Mouse (Mus musculus) liver, postnatal 0 days (tissue): ENCODE measurements around the gene Dgke.
"Not testable (repeated sequence)": the region's sequence is repeated elsewhere in the genome, so short reads cannot be mapped to it uniquely, and the experiment has no call there.

Source experiments
- CTCF ChIP-seq: sonication (generic); IDR thresholded peaks from 2 replicates; pipeline ENCODE4 v1.5.1; 2016; ENCODE audit warnings: antibody characterized with exemption, low read depth
- EP300 ChIP-seq: IDR thresholded peaks from 2 replicates; pipeline ENCODE4 v1.6.1; 2016; ENCODE audit warnings: antibody characterized with exemption, low read depth, mild to moderate bottlenecking

DNA sequence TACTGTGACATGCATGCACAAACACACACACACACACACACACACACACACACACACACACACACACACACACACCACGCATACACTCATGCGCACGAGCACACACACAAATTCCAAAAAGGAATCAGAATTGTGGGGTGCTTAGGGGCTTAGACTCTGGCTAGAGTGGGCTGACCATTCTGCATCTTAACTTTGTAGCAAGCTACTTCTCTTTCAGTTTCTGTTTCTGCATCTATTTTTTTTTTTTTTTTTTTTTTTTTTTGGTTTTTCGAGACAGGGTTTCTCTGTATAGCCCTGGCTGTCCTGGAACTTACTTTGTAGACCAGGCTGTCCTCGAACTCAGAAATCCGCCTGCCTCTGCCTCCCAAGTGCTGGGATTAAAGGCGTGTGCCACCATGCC lies 23.7 kb upstream of the Dgke start:
- not testable (repeated sequence) for TF ChIP-seq CTCF, EP300
